8 mouse cellular contexts compared by ENCODE assay signal in genomic region chr4:124701916-124702315, GRCm38 (mm10). TPM values are rescaled to one million over a fixed set of nuclear protein-coding genes. Genes with fewer than 3 reads are reported as not detected.
DNase-seq lines count a peak whose midpoint lies in the region; ATAC-seq and TF ChIP-seq lines count a peak whose summit lies in the region.

No protein-coding gene starts in this region.

- H3K9me3 ChIP-seq in kidney, postnatal 0 days (replicated peaks; ENCODE audit: low read length), result no peaks in the 10 kb centered on the region
- no peaks in the 10 kb centered on the region for H3K9me3 ChIP-seq in forebrain, postnatal 0 days (ENCODE audit: low read length)
- H3K9me3 ChIP-seq in intestine, embryonic 16.5 days (ENCODE audit: control insufficient read depth, low read length), result no peaks in the 10 kb centered on the region
- H3K9me3 ChIP-seq in neural tube, embryonic 13.5 days, result no peaks in the 10 kb centered on the region

- no peaks in the 10 kb centered on the region for H3K27me3 ChIP-seq in kidney, postnatal 0 days (ENCODE audit: insufficient read depth, low read length)
- H3K27me3 ChIP-seq in forebrain, postnatal 0 days (ENCODE audit: insufficient read depth, low read length), result no peaks in the 10 kb centered on the region; the same call in 1 of the 2 replicates
- H3K27me3 ChIP-seq in intestine, embryonic 16.5 days (replicated peaks; ENCODE audit: control insufficient read depth, insufficient read depth, low read length), result no peaks in the 10 kb centered on the region
- peaks cover 49% of the 10 kb centered on the region for H3K27me3 ChIP-seq in neural tube, embryonic 13.5 days

- no peak for ATAC-seq in kidney, postnatal 0 days (replicated peaks; ENCODE audit: low FRiP score, low read depth)
- peak; percentile 25; the same call in 1 of the 2 replicates for ATAC-seq in forebrain, postnatal 0 days
- ATAC-seq in intestine, embryonic 16.5 days, result no peak
- no peak for ATAC-seq in neural tube, embryonic 13.5 days (ENCODE audit: low read depth)

- no peaks in the 10 kb centered on the region for H3K36me3 ChIP-seq in kidney, postnatal 0 days (ENCODE audit: insufficient read depth, low read length)
- H3K36me3 ChIP-seq in forebrain, postnatal 0 days (ENCODE audit: insufficient read depth), result no peaks in the 10 kb centered on the region
- H3K36me3 ChIP-seq in intestine, embryonic 16.5 days (ENCODE audit: control insufficient read depth, insufficient read depth, low read length), result no peaks in the 10 kb centered on the region
- no peaks in the 10 kb centered on the region for H3K36me3 ChIP-seq in neural tube, embryonic 13.5 days

- no peak for DNase-seq in kidney, postnatal 0 days (ENCODE audit: low spot score)
- DNase-seq in kidney, postnatal 25 days, result no peak
- peak; percentile 50 for DNase-seq in forebrain, postnatal 0 days
- DNase-seq in embryo, embryonic 10.5 days (ENCODE audit: low spot score), result no peak
- no peak for DNase-seq in testis, postnatal 14 days (ENCODE audit: low spot score)
- DNase-seq in spleen, postnatal 36 days (ENCODE audit: low spot score in 2 of 2), result no peak

- H3K4me3 ChIP-seq in kidney, postnatal 0 days (replicated peaks; ENCODE audit: low read depth, low read length), result peak overlapping the region; percentile 75
- no peak overlapping the region for H3K4me3 ChIP-seq in forebrain, postnatal 0 days (ENCODE audit: low read depth, low read length)
- peak overlapping the region; percentile 79 for H3K4me3 ChIP-seq in intestine, embryonic 16.5 days (ENCODE audit: low read length)
- peak overlapping the region; percentile 58 for H3K4me3 ChIP-seq in neural tube, embryonic 13.5 days

- H3K9ac ChIP-seq in kidney, postnatal 0 days (ENCODE audit: low read depth, low read length), result no peak overlapping the region
- no peak overlapping the region for H3K9ac ChIP-seq in forebrain, postnatal 0 days
- peak overlapping the region; percentile 85 for H3K9ac ChIP-seq in intestine, embryonic 16.5 days (ENCODE audit: low read depth, low read length)
- H3K9ac ChIP-seq in neural tube, embryonic 13.5 days, result no peak overlapping the region; the same call in 1 of the 2 replicates

- H3K4me1 ChIP-seq in kidney, postnatal 0 days (replicated peaks; ENCODE audit: insufficient read depth, low read length), result peaks cover 34% of the 10 kb centered on the region
- H3K4me1 ChIP-seq in forebrain, postnatal 0 days (ENCODE audit: insufficient read depth), result no peaks in the 10 kb centered on the region
- H3K4me1 ChIP-seq in intestine, embryonic 16.5 days (ENCODE audit: control insufficient read depth, insufficient read depth, low read length), result peaks cover 44% of the 10 kb centered on the region
- H3K4me1 ChIP-seq in neural tube, embryonic 13.5 days (replicated peaks), result peaks cover 47% of the 10 kb centered on the region

- H3K4me2 ChIP-seq in kidney, postnatal 0 days (ENCODE audit: low read length), result peak overlapping the region; percentile 94
- H3K4me2 ChIP-seq in forebrain, postnatal 0 days (ENCODE audit: low read depth), result peak overlapping the region; percentile 95
- H3K4me2 ChIP-seq in intestine, embryonic 16.5 days (ENCODE audit: low read depth, low read length), result peak overlapping the region; percentile 86
- peak overlapping the region; percentile 96 for H3K4me2 ChIP-seq in neural tube, embryonic 13.5 days

- no peak overlapping the region for H3K27ac ChIP-seq in kidney, postnatal 0 days
- H3K27ac ChIP-seq in forebrain, postnatal 0 days (ENCODE audit: low read depth, low read length), result no peak overlapping the region
- H3K27ac ChIP-seq in intestine, embryonic 16.5 days (ENCODE audit: low read length), result peak overlapping the region; percentile 87
- H3K27ac ChIP-seq in neural tube, embryonic 13.5 days (replicated peaks), result no peak overlapping the region

- no peak for TF ChIP-seq CTCF in kidney, postnatal 0 days (IDR thresholded peaks at IDR 0.05; ENCODE audit: low read depth)
- no peak for TF ChIP-seq CTCF in forebrain, postnatal 0 days (IDR thresholded peaks at IDR 0.05; ENCODE audit: low read depth)

- 42% methylated on average over 5 of the region's 5 CpGs for WGBS in kidney, postnatal 0 days
- WGBS in forebrain, postnatal 0 days, result 29% methylated on average over 3 of the region's 5 CpGs
- 46% methylated on average over 2 of the region's 5 CpGs for WGBS in intestine, embryonic 16.5 days
- 38% methylated on average over 5 of the region's 5 CpGs for WGBS in neural tube, embryonic 13.5 days

RNA-seq across cellular contexts. Expression of gene Fhl3, which starts 1.4 kb away (rescaled TPM):
- polyA plus RNA-seq in kidney, postnatal 0 days (2015; fragmentation: Nextera tagmentation; extraction: Ambion mirVana), result 9.4 and 10.0 TPM in 2 replicates
- 2.5 and 3.0 TPM in 2 replicates for total RNA-seq in forebrain, postnatal 0 days (2014; rRNA removed)
- 1.4 and 2.0 TPM in 2 replicates for polyA plus RNA-seq in forebrain, postnatal 0 days (2015; fragmentation: Nextera tagmentation; extraction: Ambion mirVana)
- polyA plus RNA-seq in intestine, embryonic 16.5 days (2015; fragmentation: Nextera tagmentation; extraction: Ambion mirVana), result 5.1 and 5.2 TPM in 2 replicates
- polyA plus RNA-seq in neural tube, embryonic 13.5 days (2015; fragmentation: Nextera tagmentation; extraction: Ambion mirVana), result 2.6 and 2.9 TPM in 2 replicates

RNA-seq across cellular contexts. Expression of gene Utp11, which starts 8.5 kb away (rescaled TPM):
- 61.8 and 63.0 TPM in 2 replicates for polyA plus RNA-seq in kidney, postnatal 0 days (2015; fragmentation: Nextera tagmentation; extraction: Ambion mirVana)
- total RNA-seq in forebrain, postnatal 0 days (2014; rRNA removed), result 14.2 and 16.2 TPM in 2 replicates
- 30.9 and 33.0 TPM in 2 replicates for polyA plus RNA-seq in forebrain, postnatal 0 days (2015; fragmentation: Nextera tagmentation; extraction: Ambion mirVana)
- polyA plus RNA-seq in intestine, embryonic 16.5 days (2015; fragmentation: Nextera tagmentation; extraction: Ambion mirVana), result 51.8 and 58.6 TPM in 2 replicates
- polyA plus RNA-seq in neural tube, embryonic 13.5 days (2015; fragmentation: Nextera tagmentation; extraction: Ambion mirVana), result 49.2 and 54.2 TPM in 2 replicates

RNA-seq across cellular contexts. Expression of gene Sf3a3, which starts 12.7 kb away (rescaled TPM):
- polyA plus RNA-seq in kidney, postnatal 0 days (2015; fragmentation: Nextera tagmentation; extraction: Ambion mirVana), result 92.4 and 103 TPM in 2 replicates
- 46.3 and 54.4 TPM in 2 replicates for total RNA-seq in forebrain, postnatal 0 days (2014; rRNA removed)
- polyA plus RNA-seq in forebrain, postnatal 0 days (2015; fragmentation: Nextera tagmentation; extraction: Ambion mirVana), result 68.3 and 84.1 TPM in 2 replicates
- polyA plus RNA-seq in intestine, embryonic 16.5 days (2015; fragmentation: Nextera tagmentation; extraction: Ambion mirVana), result 105 and 125 TPM in 2 replicates
- 101 and 115 TPM in 2 replicates for polyA plus RNA-seq in neural tube, embryonic 13.5 days (2015; fragmentation: Nextera tagmentation; extraction: Ambion mirVana)

RNA-seq across cellular contexts. Expression of gene Inpp5b, which starts 39.7 kb away (rescaled TPM):
- polyA plus RNA-seq in kidney, postnatal 0 days (2015; fragmentation: Nextera tagmentation; extraction: Ambion mirVana), result 21.8 and 27.0 TPM in 2 replicates
- total RNA-seq in forebrain, postnatal 0 days (2014; rRNA removed), result 17.9 and 21.7 TPM in 2 replicates
- 8.0 and 11.2 TPM in 2 replicates for polyA plus RNA-seq in forebrain, postnatal 0 days (2015; fragmentation: Nextera tagmentation; extraction: Ambion mirVana)
- 27.0 and 27.5 TPM in 2 replicates for polyA plus RNA-seq in intestine, embryonic 16.5 days (2015; fragmentation: Nextera tagmentation; extraction: Ambion mirVana)
- 23.6 and 29.1 TPM in 2 replicates for polyA plus RNA-seq in neural tube, embryonic 13.5 days (2015; fragmentation: Nextera tagmentation; extraction: Ambion mirVana)

RNA-seq across cellular contexts. Expression of gene Pou3f1, which starts 45.3 kb away (rescaled TPM):
- 0.43 and 0.57 TPM in 2 replicates for polyA plus RNA-seq in kidney, postnatal 0 days (2015; fragmentation: Nextera tagmentation; extraction: Ambion mirVana)
- 19.7 and 30.5 TPM in 2 replicates for total RNA-seq in forebrain, postnatal 0 days (2014; rRNA removed)
- polyA plus RNA-seq in forebrain, postnatal 0 days (2015; fragmentation: Nextera tagmentation; extraction: Ambion mirVana), result 20.2 and 31.1 TPM in 2 replicates
- 0.04 TPM in 1 of 2 replicates, not detected in the other for polyA plus RNA-seq in intestine, embryonic 16.5 days (2015; fragmentation: Nextera tagmentation; extraction: Ambion mirVana)
- polyA plus RNA-seq in neural tube, embryonic 13.5 days (2015; fragmentation: Nextera tagmentation; extraction: Ambion mirVana), result 8.0 and 8.7 TPM in 2 replicates
